Mouse (Mus musculus) ES-Bruce4 (cell line): Measurements from ENCODE around the gene Zfp91. TPM values are rescaled to one million over a fixed set of nuclear protein-coding genes. Genes with fewer than 3 reads are reported as not detected.

Experiments used
- H3K27ac ChIP-seq: 2 replicates; pipeline ENCODE4 v1.5.1; 2012; ENCODE audit warnings: low read length, inconsistent platforms; ENCODE audit not compliant: insufficient read depth
- H3K27me3 ChIP-seq: 2 replicates; pipeline ENCODE4 v1.6.1; 2012; ENCODE audit warnings: mild to moderate bottlenecking, low read length, inconsistent platforms; ENCODE audit not compliant: control insufficient read depth, poor library complexity, insufficient read depth, severe bottlenecking
- H3K36me3 ChIP-seq: 2 replicates; pipeline ENCODE4 v1.6.1; 2012; ENCODE audit warnings: inconsistent platforms, mild to moderate bottlenecking, low read length, moderate library complexity; ENCODE audit not compliant: control insufficient read depth, poor library complexity, insufficient read depth, severe bottlenecking
- H3K4me1 ChIP-seq: one replicate; pipeline ENCODE4 v1.8.1; 2011; ENCODE audit warnings: low read length; ENCODE audit not compliant: control insufficient read depth, insufficient read depth
- H3K4me3 ChIP-seq: 2 replicates; pipeline ENCODE4 v1.5.1; 2011; ENCODE audit warnings: low read depth, mild to moderate bottlenecking, low read length
- H3K9ac ChIP-seq: 2 replicates; pipeline ENCODE4 v1.6.1; 2012; ENCODE audit warnings: low read depth, mild to moderate bottlenecking, inconsistent platforms; ENCODE audit not compliant: poor library complexity, severe bottlenecking
- H3K9me3 ChIP-seq: replicated peaks from 2 replicates; pipeline ENCODE4 v1.6.1; 2012; ENCODE audit warnings: mild to moderate bottlenecking, low read length, inconsistent platforms; ENCODE audit not compliant: control insufficient read depth, poor library complexity, insufficient read depth, severe bottlenecking
- CTCF ChIP-seq: IDR thresholded peaks from one replicate; pipeline ENCODE4 v1.8.1; 2011; ENCODE audit warnings: low read depth, low read length
- EP300 ChIP-seq: IDR thresholded peaks from 2 replicates; pipeline ENCODE4 v1.6.1; 2011; ENCODE audit warnings: low read depth, low read length; ENCODE audit not compliant: insufficient read depth
- POLR2A ChIP-seq: IDR thresholded peaks from one replicate; pipeline ENCODE4 v1.8.1; 2011; ENCODE audit warnings: low read length; ENCODE audit not compliant: insufficient read depth
- polyA plus RNA-seq: library from polyadenylated mRNA; stranded (reverse); fragments of >200 nt; gene quantifications from 2 replicates; pipeline ENCODE4 v1.2.4, GENCODE M21; 2011; ENCODE audit warnings: low read depth; ENCODE audit not compliant: missing spikeins, insufficient read depth, insufficient read length

Gene Zfp91
- polyA plus RNA-seq, 1 experiment, result 48.9 TPM

GRCm38 (mm10) chr19:12820383-12820782, 24.5 kb upstream of the Zfp91 start:
- Histone ChIP-seq H3K4me3 (no peak overlapping the region), H3K9me3 (no peaks in the 10 kb centered on the region), H3K9ac (no peak overlapping the region), H3K27ac (no peak overlapping the region), H3K27me3 (no peaks in the 10 kb centered on the region), H3K4me1 (no peaks in the 10 kb centered on the region), H3K36me3 (no peaks in the 10 kb centered on the region)
- TF ChIP-seq POLR2A (no peak), EP300 (no peak), CTCF (no peak)

- no peaks in the 10 kb centered on the region for H3K36me3 ChIP-seq
- TF ChIP-seq CTCF (no peak), POLR2A (no peak), EP300 (no peak)
- H3K27me3 ChIP-seq, result no peaks in the 10 kb centered on the region
- no peaks in the 10 kb centered on the region for H3K9me3 ChIP-seq
- no peak overlapping the region for H3K27ac ChIP-seq
- H3K4me1 ChIP-seq, result no peaks in the 10 kb centered on the region
- no peak overlapping the region for H3K4me3 ChIP-seq
- no peak overlapping the region for H3K9ac ChIP-seq
Observed at GRCm38 (mm10) chr19:12818507-12818906, 22.6 kb upstream of the Zfp91 start.

- no peak overlapping the region for H3K27ac ChIP-seq
- no peaks in the 10 kb centered on the region for H3K36me3 ChIP-seq
- TF ChIP-seq CTCF (no peak), POLR2A (no peak), EP300 (no peak)
- H3K4me3 ChIP-seq, result no peak overlapping the region
- no peaks in the 10 kb centered on the region for H3K4me1 ChIP-seq
- no peaks in the 10 kb centered on the region for H3K27me3 ChIP-seq
- H3K9me3 ChIP-seq, result no peaks in the 10 kb centered on the region
- no peak overlapping the region for H3K9ac ChIP-seq
Observed at GRCm38 (mm10) chr19:12813883-12814282, 18.0 kb upstream of the Zfp91 start.

GRCm38 (mm10) chr19:12812644-12813364, 16.9 kb upstream of the Zfp91 start:
- H3K9ac ChIP-seq, result no peak overlapping the region
- no peaks in the 10 kb centered on the region for H3K27me3 ChIP-seq
- H3K4me3 ChIP-seq, result no peak overlapping the region
- TF ChIP-seq CTCF, result no peak
- no peak for TF ChIP-seq EP300
- no peaks in the 10 kb centered on the region for H3K4me1 ChIP-seq
- no peaks in the 10 kb centered on the region for H3K36me3 ChIP-seq
- no peaks in the 10 kb centered on the region for H3K9me3 ChIP-seq
- H3K27ac ChIP-seq, result no peak overlapping the region

- Histone ChIP-seq H3K9ac (no peak overlapping the region), H3K4me3 (no peak overlapping the region), H3K36me3 (no peaks in the 10 kb centered on the region), H3K4me1 (no peaks in the 10 kb centered on the region), H3K27ac (no peak overlapping the region), H3K9me3 (no peaks in the 10 kb centered on the region), H3K27me3 (no peaks in the 10 kb centered on the region)
- TF ChIP-seq POLR2A (no peak), EP300 (no peak), CTCF (no peak)
Observed at GRCm38 (mm10) chr19:12806214-12806613, 10.3 kb upstream of the Zfp91 start.

- Histone ChIP-seq H3K9ac (no peak overlapping the region), H3K4me3 (no peak overlapping the region)
Observed at GRCm38 (mm10) chr19:12805730-12806129, 9.8 kb upstream of the Zfp91 start.

More at GRCm38 (mm10) chr19:12805730-12806129, 9.8 kb upstream of the Zfp91 start:
- Histone ChIP-seq H3K27ac (no peak overlapping the region), H3K27me3 (no peaks in the 10 kb centered on the region), H3K4me1 (no peaks in the 10 kb centered on the region), H3K9me3 (no peaks in the 10 kb centered on the region), H3K36me3 (no peaks in the 10 kb centered on the region)
- TF ChIP-seq CTCF (no peak), POLR2A (no peak), EP300 (no peak)
